Mouse (Mus musculus) adrenal gland, adult 10 weeks (tissue): Measurements from ENCODE around the gene Btbd35f9. TPM values are rescaled to one million over a fixed set of nuclear protein-coding genes. Genes with fewer than 3 reads are reported as not detected.

Source experiments
- polyA plus RNA-seq: library from polyadenylated mRNA; stranded (reverse); fragments of 350-450 nt; fragmentation: Illumina TruSeq; extraction: RNeasy Lipid Tissue Mini Kit (QIAGEN cat#74804); gene quantifications from one replicate; pipeline ENCODE4 v1.2.3, GENCODE M21; 2014; ENCODE audit warnings: low read depth, low replicate concordance

The Btbd35f9 gene
- polyA plus RNA-seq = not detected

DNA sequence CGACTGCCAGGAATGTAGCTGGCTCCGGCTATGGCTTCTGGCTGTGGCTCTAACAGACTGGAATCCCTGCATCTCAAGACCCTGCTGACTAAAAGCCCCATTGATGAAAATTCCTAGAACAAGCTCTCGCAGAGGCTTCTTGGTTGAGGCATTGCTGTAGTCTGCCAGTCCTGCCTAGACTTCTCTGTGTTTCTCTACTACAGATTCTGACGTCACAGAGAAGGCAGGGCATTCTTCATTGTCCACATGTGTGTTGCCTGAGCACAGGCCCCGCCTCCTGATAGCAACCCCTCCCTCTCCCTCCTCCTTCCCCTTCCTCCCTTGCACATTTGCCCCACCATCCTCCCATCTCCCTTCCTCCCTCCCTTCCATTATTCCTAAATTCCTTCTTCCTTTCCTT lies at the start of gene Btbd35f9:
Gene Btbd35f9 (minus strand): TSS at position 101 of the 400 bp plus-strand sequence.

Other genes starting within 250 kb of the Btbd35f9 start
- not detected for gene Btbd35f6, start 205.0 kb downstream of the Btbd35f9 start, polyA plus RNA-seq
- gene Gm21870, start 174.7 kb downstream of the Btbd35f9 start, polyA plus RNA-seq = not detected
- gene Spin2g, start 77.2 kb upstream of the Btbd35f9 start, polyA plus RNA-seq = not detected